Mouse (Mus musculus) spleen, adult 10 weeks (tissue): ENCODE measurements around the gene Olfr1251. TPM values are rescaled to one million over a fixed set of nuclear protein-coding genes. Genes with fewer than 3 reads are reported as not detected.

ENCODE experiments used
- polyA plus RNA-seq: library from polyadenylated mRNA; stranded (reverse); fragments of 350-450 nt; fragmentation: Illumina TruSeq; extraction: RNeasy Lipid Tissue Mini Kit (QIAGEN cat#74804); gene quantifications from one replicate; pipeline ENCODE4 v1.2.3, GENCODE M21; 2015; ENCODE audit warnings: low replicate concordance; ENCODE audit not compliant: insufficient read depth

Gene Olfr1251
- polyA plus RNA-seq, result not detected

GRCm38 (mm10) chr2:89671836-89672235, at the start of gene Olfr1251:
Gene Olfr1251, minus strand, starts transcription at chr2:89671936.

GRCm38 (mm10) chr2:89661367-89661766, 10.4 kb downstream of the Olfr1251 start, which contains the start of gene Olfr1250:
Gene Olfr1250, minus strand, starts transcription at chr2:89661467.

GRCm38 (mm10) chr2:89634883-89635282, 36.9 kb downstream of the Olfr1251 start, which contains the start of gene Olfr1249:
Gene Olfr1249, minus strand, starts transcription at chr2:89634983.

GRCm38 (mm10) chr2:89618145-89618544, 53.6 kb downstream of the Olfr1251 start, which contains the start of gene Olfr1248:
Gene Olfr1248, minus strand, starts transcription at chr2:89618245.

Other genes starting within 250 kb of the Olfr1251 start
- gene Olfr1240, start 228.9 kb downstream of the Olfr1251 start, polyA plus RNA-seq, result not detected
- gene Olfr1241, start 184.8 kb downstream of the Olfr1251 start, polyA plus RNA-seq, result not detected
- gene Olfr1242, start 173.6 kb downstream of the Olfr1251 start, polyA plus RNA-seq, result not detected
- gene Olfr1243, start 140.4 kb downstream of the Olfr1251 start, polyA plus RNA-seq, result not detected
- gene Olfr1245, start 93.5 kb downstream of the Olfr1251 start, polyA plus RNA-seq, result not detected
- not detected for gene Olfr1246, start 78.8 kb downstream of the Olfr1251 start, polyA plus RNA-seq
- not detected for gene Olfr1247, start 57.8 kb downstream of the Olfr1251 start, polyA plus RNA-seq
- not detected for gene Olfr1248, start 53.7 kb downstream of the Olfr1251 start, polyA plus RNA-seq
- gene Olfr1249, start 37.0 kb downstream of the Olfr1251 start, polyA plus RNA-seq, result not detected
- not detected for gene Olfr1250, start 10.5 kb downstream of the Olfr1251 start, polyA plus RNA-seq
- not detected for gene Olfr1252, start 53.1 kb upstream of the Olfr1251 start, polyA plus RNA-seq
- gene Olfr1253, start 85.2 kb upstream of the Olfr1251 start, polyA plus RNA-seq, result not detected
- gene Olfr1254, start 121.7 kb upstream of the Olfr1251 start, polyA plus RNA-seq, result not detected
- not detected for gene Olfr1255, start 140.1 kb upstream of the Olfr1251 start, polyA plus RNA-seq
- not detected for gene Olfr1256, start 169.6 kb upstream of the Olfr1251 start, polyA plus RNA-seq
- gene Olfr48, start 176.3 kb upstream of the Olfr1251 start, polyA plus RNA-seq, result not detected
- not detected for gene Olfr1257, start 206.5 kb upstream of the Olfr1251 start, polyA plus RNA-seq